Mouse (Mus musculus) liver, postnatal 0 days (tissue): Measurements from ENCODE around the gene Csrnp1. TPM values are rescaled to one million over a fixed set of nuclear protein-coding genes. Genes with fewer than 3 reads are reported as not detected.

ENCODE experiments used
- ATAC-seq: fragments of 200-750 bp; cut with Nextera tagmentation; 2 replicates; pipeline ENCODE4 v1.8.0; 2017; ENCODE audit warnings: mild to moderate bottlenecking, moderate library complexity
- DNase-seq: peaks from one replicate; pipeline ENCODE4 v3.0.0-alpha.2; 2016
- H3K27ac ChIP-seq: fragments of 300-500 bp; sonication (generic); 2 replicates; pipeline ENCODE4 v1.5.1; 2014; ENCODE audit warnings: antibody characterized with exemption, moderate library complexity, mild to moderate bottlenecking, low read depth
- H3K27me3 ChIP-seq: fragments of 300-500 bp; sonication (generic); 2 replicates; pipeline ENCODE4 v1.6.1; 2014; ENCODE audit warnings: low read length, control low read depth, mixed read lengths; ENCODE audit not compliant: insufficient read depth
- H3K36me3 ChIP-seq: fragments of 300-500 bp; sonication (generic); replicated peaks from 2 replicates; pipeline ENCODE4 v1.6.1; 2014; ENCODE audit warnings: mild to moderate bottlenecking, control low read depth, low read length, moderate library complexity, mixed read lengths; ENCODE audit not compliant: insufficient read depth
- H3K4me1 ChIP-seq: fragments of 300-500 bp; sonication (generic); 2 replicates; pipeline ENCODE4 v1.6.1; 2014; ENCODE audit warnings: antibody characterized with exemption, mild to moderate bottlenecking, control low read depth; ENCODE audit not compliant: insufficient read depth
- H3K4me2 ChIP-seq: fragments of 300-500 bp; sonication (generic); 2 replicates; pipeline ENCODE4 v1.6.1; 2014; ENCODE audit warnings: low read depth, mild to moderate bottlenecking, low read length, moderate library complexity, mixed read lengths
- H3K4me3 ChIP-seq: fragments of 300-500 bp; sonication (generic); 2 replicates; pipeline ENCODE4 v1.5.1; 2014; ENCODE audit warnings: low read depth, low read length
- H3K9ac ChIP-seq: fragments of 300-500 bp; sonication (generic); replicated peaks from 2 replicates; pipeline ENCODE4 v1.6.1; 2014; ENCODE audit warnings: mild to moderate bottlenecking, moderate library complexity
- H3K9me3 ChIP-seq: fragments of 300-500 bp; sonication (generic); 2 replicates; pipeline ENCODE4 v1.6.1; 2016; ENCODE audit warnings: mild to moderate bottlenecking, control low read depth, low read length, mixed read lengths
- CTCF ChIP-seq: sonication (generic); IDR thresholded peaks from 2 replicates; pipeline ENCODE4 v1.5.1; 2016; ENCODE audit warnings: antibody characterized with exemption, low read depth
- EP300 ChIP-seq: IDR thresholded peaks from 2 replicates; pipeline ENCODE4 v1.6.1; 2016; ENCODE audit warnings: antibody characterized with exemption, low read depth, mild to moderate bottlenecking
- WGBS: fragments of 180-500 bp; shearing (Covaris S2); extraction: QIAGEN DNeasy Blood & Tissue Kit; methylation state at CpG from one replicate; pipeline ENCODE4 v1.1.7; 2014; ENCODE audit not compliant: insufficient replicate concordance; 5-methylcytosine and 5-hydroxymethylcytosine counted together
- polyA plus RNA-seq: library from polyadenylated mRNA; unstranded; fragments of >200 nt; fragmentation: Nextera tagmentation; extraction: Ambion mirVana; gene quantifications from 2 replicates; pipeline ENCODE4 v1.2.1, GENCODE M21; 2015

The Csrnp1 gene
- polyA plus RNA-seq, 1 experiment from 2014 or later: 3.4 TPM

- no peak for ATAC-seq
- H3K36me3 ChIP-seq: no peaks in the 10 kb centered on the region
- WGBS: 61% methylated on average over 6 of the region's 6 CpGs
Measured at GRCm38 (mm10) chr9:119950434-119950833, 34.0 kb downstream of the Csrnp1 start.

GRCm38 (mm10) chr9:119948804-119949203 is 35.7 kb downstream of the Csrnp1 start:
- Histone ChIP-seq H3K9me3 (no peaks in the 10 kb centered on the region), H3K36me3 (no peaks in the 10 kb centered on the region), H3K4me3 (no peak overlapping the region), H3K9ac (no peak overlapping the region), H3K27me3 (no peaks in the 10 kb centered on the region), H3K27ac (no peak overlapping the region), H3K4me1 (no peaks in the 10 kb centered on the region), H3K4me2 (no peak overlapping the region)
- 23% methylated on average over 3 of the region's 3 CpGs for WGBS
- DNase-seq (no peak), ATAC-seq (no peak)
- TF ChIP-seq CTCF (no peak), EP300 (no peak)

More at GRCm38 (mm10) chr9:119950434-119950833, 34.0 kb downstream of the Csrnp1 start:
- no peaks in the 10 kb centered on the region for H3K27me3 ChIP-seq
- H3K4me2 ChIP-seq: no peak overlapping the region
- H3K4me1 ChIP-seq: no peaks in the 10 kb centered on the region
- no peaks in the 10 kb centered on the region for H3K9me3 ChIP-seq
- no peak overlapping the region for H3K4me3 ChIP-seq
- no peak overlapping the region for H3K9ac ChIP-seq
- H3K27ac ChIP-seq: no peak overlapping the region
- no peak for DNase-seq
- TF ChIP-seq EP300 (no peak), CTCF (no peak)

GRCm38 (mm10) chr9:119945173-119945900 is 39.1 kb downstream of the Csrnp1 start:
- H3K4me1 ChIP-seq: peaks cover 3% of the 10 kb centered on the region; the same call in 1 of the 2 replicates
- H3K27me3 ChIP-seq: no peaks in the 10 kb centered on the region
- TF ChIP-seq EP300: no peak
- peak; percentile 81 for TF ChIP-seq CTCF
- ATAC-seq (no peak), DNase-seq (peak; percentile 64)
- WGBS: 71% methylated on average over 12 of the region's 12 CpGs
- no peak overlapping the region for H3K4me2 ChIP-seq
- no peak overlapping the region for H3K4me3 ChIP-seq
- no peaks in the 10 kb centered on the region for H3K36me3 ChIP-seq
- no peak overlapping the region for H3K27ac ChIP-seq
- H3K9ac ChIP-seq: no peak overlapping the region
- no peaks in the 10 kb centered on the region for H3K9me3 ChIP-seq

GRCm38 (mm10) chr9:119943326-119943725 is 41.1 kb downstream of the Csrnp1 start:
- H3K9me3 ChIP-seq: no peaks in the 10 kb centered on the region
- TF ChIP-seq EP300: no peak
- TF ChIP-seq CTCF: no peak
- no peaks in the 10 kb centered on the region for H3K27me3 ChIP-seq
- DNase-seq (no peak), ATAC-seq (no peak)
- H3K36me3 ChIP-seq: no peaks in the 10 kb centered on the region
- WGBS: 65% methylated on average over 1 of the region's 1 CpGs
- H3K4me1 ChIP-seq: peaks cover 3% of the 10 kb centered on the region; the same call in 1 of the 2 replicates
- H3K4me2 ChIP-seq: no peak overlapping the region
- peak overlapping the region; percentile 40 for H3K27ac ChIP-seq
- no peak overlapping the region for H3K9ac ChIP-seq
- H3K4me3 ChIP-seq: no peak overlapping the region

GRCm38 (mm10) chr9:119941861-119942260 is 42.6 kb downstream of the Csrnp1 start:
- no peak overlapping the region for H3K27ac ChIP-seq
- TF ChIP-seq CTCF: no peak
- DNase-seq: no peak
- 87% methylated on average over 14 of the region's 14 CpGs for WGBS
- H3K9ac ChIP-seq: no peak overlapping the region
- peaks cover 9% of the 10 kb centered on the region for H3K4me1 ChIP-seq
- H3K4me2 ChIP-seq: no peak overlapping the region
- no peaks in the 10 kb centered on the region for H3K9me3 ChIP-seq
- no peak overlapping the region for H3K4me3 ChIP-seq
- H3K27me3 ChIP-seq: no peaks in the 10 kb centered on the region
- H3K36me3 ChIP-seq: no peaks in the 10 kb centered on the region
- ATAC-seq: no peak

- Histone ChIP-seq H3K9me3 (no peaks in the 10 kb centered on the region), H3K27me3 (no peaks in the 10 kb centered on the region), H3K36me3 (no peaks in the 10 kb centered on the region), H3K4me1 (peaks cover 10% of the 10 kb centered on the region), H3K27ac (no peak overlapping the region), H3K9ac (no peak overlapping the region), H3K4me3 (no peak overlapping the region), H3K4me2 (no peak overlapping the region)
- no peak for TF ChIP-seq CTCF
- no peak for TF ChIP-seq EP300
- ATAC-seq: no peak
- WGBS: 70% methylated on average over 5 of the region's 5 CpGs
- DNase-seq: no peak
Measured at GRCm38 (mm10) chr9:119941407-119941806, 43.1 kb downstream of the Csrnp1 start.

GRCm38 (mm10) chr9:119939646-119940045 is 44.8 kb downstream of the Csrnp1 start:
- Histone ChIP-seq H3K9ac (no peak overlapping the region), H3K27me3 (no peaks in the 10 kb centered on the region), H3K36me3 (no peaks in the 10 kb centered on the region), H3K27ac (no peak overlapping the region), H3K4me3 (no peak overlapping the region), H3K9me3 (no peaks in the 10 kb centered on the region), H3K4me2 (no peak overlapping the region), H3K4me1 (peaks cover 12% of the 10 kb centered on the region)
- ATAC-seq (no peak), DNase-seq (no peak)
- WGBS: 82% methylated on average over 10 of the region's 10 CpGs
- TF ChIP-seq CTCF: no peak
- no peak for TF ChIP-seq EP300
